Mouse (Mus musculus): ENCODE data around the gene Dlgap4. TPM values are rescaled to one million over a fixed set of nuclear protein-coding genes. Genes with fewer than 3 reads are reported as not detected.
A peak's percentile ranks its signal among the peaks of the same experiment; 100 is the strongest.

The Dlgap4 gene
- polyA plus RNA-seq, 1 experiment: 116 TPM

- peaks cover 3% of the 10 kb centered on the region; the same call in 1 of the 2 replicates for H3K4me1 ChIP-seq (ENCODE audit: control insufficient read depth, insufficient read depth, low read length)
- no peak for DNase-seq
- TF ChIP-seq POLR2A (IDR thresholded peaks at IDR 0.05; ENCODE audit: borderline replicate concordance, extremely low read depth, low read depth, low read length) (no peak), CTCF (IDR thresholded peaks at IDR 0.05; ENCODE audit: insufficient read depth, low read length) (no peak)
- WGBS: 13% methylated on average over 31 of the region's 31 CpGs
- H3K4me3 ChIP-seq (replicated peaks; ENCODE audit: extremely low read depth, low read depth, low read length): no peak overlapping the region
Observed at GRCm38 (mm10) chr2:156614661-156615654, 1.5 kb downstream of the Dlgap4 start.

GRCm38 (mm10) chr2:156616513-156616912 is 3.0 kb downstream of the Dlgap4 start:
- 56% methylated on average over 7 of the region's 7 CpGs for WGBS
- DNase-seq: no peak
- no peak for TF ChIP-seq POLR2A (IDR thresholded peaks at IDR 0.05; ENCODE audit: borderline replicate concordance, extremely low read depth, low read depth, low read length)
- TF ChIP-seq CTCF (IDR thresholded peaks at IDR 0.05; ENCODE audit: insufficient read depth, low read length): no peak

GRCm38 (mm10) chr2:156617536-156617935 is 4.0 kb downstream of the Dlgap4 start:
- H3K4me3 ChIP-seq (replicated peaks; ENCODE audit: extremely low read depth, low read depth, low read length): no peak overlapping the region
- no peak for DNase-seq
- peaks cover 3% of the 10 kb centered on the region; the same call in 1 of the 2 replicates for H3K4me1 ChIP-seq (ENCODE audit: control insufficient read depth, insufficient read depth, low read length)
- TF ChIP-seq POLR2A (IDR thresholded peaks at IDR 0.05; ENCODE audit: borderline replicate concordance, extremely low read depth, low read depth, low read length) (no peak), CTCF (IDR thresholded peaks at IDR 0.05; ENCODE audit: insufficient read depth, low read length) (no peak)
- 28% methylated on average over 11 of the region's 11 CpGs for WGBS

More at GRCm38 (mm10) chr2:156616513-156616912, 3.0 kb downstream of the Dlgap4 start:
- H3K4me3 ChIP-seq (replicated peaks; ENCODE audit: extremely low read depth, low read depth, low read length): no peak overlapping the region
- peaks cover 3% of the 10 kb centered on the region; the same call in 1 of the 2 replicates for H3K4me1 ChIP-seq (ENCODE audit: control insufficient read depth, insufficient read depth, low read length)

- TF ChIP-seq CTCF (IDR thresholded peaks at IDR 0.05; ENCODE audit: insufficient read depth, low read length): no peak
- TF ChIP-seq POLR2A (IDR thresholded peaks at IDR 0.05; ENCODE audit: borderline replicate concordance, extremely low read depth, low read depth, low read length): no peak
- DNase-seq: peak; percentile 17
- Histone ChIP-seq H3K4me3 (replicated peaks; ENCODE audit: extremely low read depth, low read depth, low read length) (no peak overlapping the region), H3K4me1 (ENCODE audit: control insufficient read depth, insufficient read depth, low read length) (no peaks in the 10 kb centered on the region)
- 66% methylated on average over 8 of the region's 8 CpGs for WGBS
Observed at GRCm38 (mm10) chr2:156620874-156621273, 7.4 kb downstream of the Dlgap4 start.

- no peak for TF ChIP-seq POLR2A (IDR thresholded peaks at IDR 0.05; ENCODE audit: borderline replicate concordance, extremely low read depth, low read depth, low read length)
- no peak for TF ChIP-seq CTCF (IDR thresholded peaks at IDR 0.05; ENCODE audit: insufficient read depth, low read length)
- Histone ChIP-seq H3K4me1 (ENCODE audit: control insufficient read depth, insufficient read depth, low read length) (no peaks in the 10 kb centered on the region), H3K4me3 (replicated peaks; ENCODE audit: extremely low read depth, low read depth, low read length) (no peak overlapping the region)
- WGBS: 37% methylated on average over 5 of the region's 5 CpGs
- DNase-seq: peak; percentile 49
Observed at GRCm38 (mm10) chr2:156621449-156621848, 7.9 kb downstream of the Dlgap4 start.

- Histone ChIP-seq H3K4me3 (replicated peaks; ENCODE audit: extremely low read depth, low read depth, low read length) (no peak overlapping the region), H3K4me1 (ENCODE audit: control insufficient read depth, insufficient read depth, low read length) (no peaks in the 10 kb centered on the region)
- TF ChIP-seq CTCF (IDR thresholded peaks at IDR 0.05; ENCODE audit: insufficient read depth, low read length) (no peak), POLR2A (IDR thresholded peaks at IDR 0.05; ENCODE audit: borderline replicate concordance, extremely low read depth, low read depth, low read length) (no peak)
- DNase-seq: no peak
- WGBS: 90% methylated on average over 6 of the region's 6 CpGs
Observed at GRCm38 (mm10) chr2:156622192-156622591, 8.7 kb downstream of the Dlgap4 start.

GRCm38 (mm10) chr2:156623246-156623645 is 9.7 kb downstream of the Dlgap4 start:
- Histone ChIP-seq H3K4me3 (replicated peaks; ENCODE audit: extremely low read depth, low read depth, low read length) (no peak overlapping the region), H3K4me1 (ENCODE audit: control insufficient read depth, insufficient read depth, low read length) (no peaks in the 10 kb centered on the region)
- no peak for TF ChIP-seq POLR2A (IDR thresholded peaks at IDR 0.05; ENCODE audit: borderline replicate concordance, extremely low read depth, low read depth, low read length)
- no peak for TF ChIP-seq CTCF (IDR thresholded peaks at IDR 0.05; ENCODE audit: insufficient read depth, low read length)
- no peak for DNase-seq
- 73% methylated on average over 2 of the region's 2 CpGs for WGBS

GRCm38 (mm10) chr2:156625307-156625706 is 11.8 kb downstream of the Dlgap4 start:
- no peak for TF ChIP-seq POLR2A (IDR thresholded peaks at IDR 0.05; ENCODE audit: borderline replicate concordance, extremely low read depth, low read depth, low read length)
- no peak for TF ChIP-seq CTCF (IDR thresholded peaks at IDR 0.05; ENCODE audit: insufficient read depth, low read length)
- Histone ChIP-seq H3K4me3 (replicated peaks; ENCODE audit: extremely low read depth, low read depth, low read length) (no peak overlapping the region), H3K4me1 (ENCODE audit: control insufficient read depth, insufficient read depth, low read length) (no peaks in the 10 kb centered on the region)
- WGBS: 79% methylated on average over 18 of the region's 18 CpGs
- DNase-seq: no peak

GRCm38 (mm10) chr2:156626119-156626518 is 12.6 kb downstream of the Dlgap4 start:
- Histone ChIP-seq H3K4me3 (replicated peaks; ENCODE audit: extremely low read depth, low read depth, low read length) (no peak overlapping the region), H3K4me1 (ENCODE audit: control insufficient read depth, insufficient read depth, low read length) (no peaks in the 10 kb centered on the region)
- DNase-seq: no peak
- WGBS: 76% methylated on average over 9 of the region's 9 CpGs
- TF ChIP-seq CTCF (IDR thresholded peaks at IDR 0.05; ENCODE audit: insufficient read depth, low read length): no peak
- TF ChIP-seq POLR2A (IDR thresholded peaks at IDR 0.05; ENCODE audit: borderline replicate concordance, extremely low read depth, low read depth, low read length): no peak

Measured in lung, adult 2 months (tissue).